Comparison of ENCODE assay signal across 27 mouse cellular contexts in the genomic region with DNA sequence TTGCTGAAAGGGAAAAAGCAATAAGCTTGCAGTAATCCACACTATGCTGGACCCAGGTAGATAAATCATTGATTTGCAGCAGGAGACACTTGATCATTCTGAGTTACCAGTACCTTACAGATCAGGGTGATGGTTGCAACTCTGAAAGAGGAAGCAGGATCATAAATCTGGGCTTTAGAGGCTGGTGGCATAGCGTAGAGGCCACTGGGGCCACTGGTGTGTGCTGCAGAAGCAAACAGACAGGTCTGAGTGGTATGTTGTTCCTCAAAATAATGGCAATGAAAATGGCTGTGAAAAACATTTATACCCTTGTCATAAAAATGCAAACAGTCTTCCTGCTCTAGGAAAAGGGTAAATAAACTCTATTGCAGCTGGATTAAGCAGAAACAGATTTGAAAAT. TPM values are rescaled to one million over a fixed set of nuclear protein-coding genes. Genes with fewer than 3 reads are reported as not detected.
"Had no signal": no experiment of that assay in that cellular context is flagged by ENCODE, and none has a peak within 500 bp of the region (broad histone marks: within the 10 kb centered on the region; RNA-seq: fewer than 3 reads in every experiment).

No protein-coding gene starts in this region.

- ATAC-seq: forebrain, embryonic 13.5 days; forebrain, embryonic 14.5 days; forebrain, embryonic 15.5 days; forebrain, embryonic 16.5 days; forebrain, postnatal 0 days had no signal

- H3K4me3 ChIP-seq: embryonic facial prominence, embryonic 10.5 days; embryonic facial prominence, embryonic 12.5 days; embryonic facial prominence, embryonic 13.5 days; embryonic facial prominence, embryonic 15.5 days; erythroblast, embryonic 14.5 days; forebrain, embryonic 10.5 days; forebrain, embryonic 12.5 days; forebrain, embryonic 13.5 days; forebrain, embryonic 15.5 days; gastrocnemius, adult 2 months; heart, adult 2 months had no signal

- H3K9ac ChIP-seq: embryonic facial prominence, embryonic 12.5 days; embryonic facial prominence, embryonic 13.5 days; embryonic facial prominence, embryonic 15.5 days; forebrain, embryonic 12.5 days; forebrain, embryonic 13.5 days; forebrain, embryonic 15.5 days; forebrain, postnatal 0 days had no signal

- H3K4me1 ChIP-seq: embryonic facial prominence, embryonic 10.5 days; embryonic facial prominence, embryonic 12.5 days; embryonic facial prominence, embryonic 13.5 days; embryonic facial prominence, embryonic 15.5 days had no signal

- H3K36me3 ChIP-seq: embryonic facial prominence, embryonic 10.5 days; embryonic facial prominence, embryonic 12.5 days; embryonic facial prominence, embryonic 13.5 days; embryonic facial prominence, embryonic 15.5 days; forebrain, embryonic 10.5 days; forebrain, embryonic 12.5 days; forebrain, embryonic 15.5 days had no signal

- H3K9me3 ChIP-seq: embryonic facial prominence, embryonic 10.5 days; embryonic facial prominence, embryonic 12.5 days; embryonic facial prominence, embryonic 13.5 days; embryonic facial prominence, embryonic 15.5 days; forebrain, embryonic 10.5 days; forebrain, embryonic 12.5 days; forebrain, embryonic 13.5 days; forebrain, embryonic 15.5 days had no signal

- DNase-seq: cerebellum, adult 18-20 months; cerebellum, adult 8-10 months; cerebellum, adult 9-10 months; cerebellum, adult 9-11 months; cerebellum, postnatal 25 days; cerebellum, postnatal 36 days; embryo, embryonic 11 days; forebrain, postnatal 0 days; gastrocnemius, adult 2 months; gastrocnemius, postnatal 10 days; gastrocnemius, postnatal 14 days; gastrocnemius, postnatal 25 days; heart, adult 11 months; heart, adult 18-20 months; heart, adult 2 months had no signal

- H3K27me3 ChIP-seq: forebrain, embryonic 15.5 days had no signal

- H3K4me2 ChIP-seq: embryonic facial prominence, embryonic 12.5 days; embryonic facial prominence, embryonic 13.5 days; embryonic facial prominence, embryonic 15.5 days; forebrain, embryonic 12.5 days; forebrain, embryonic 13.5 days; forebrain, embryonic 15.5 days had no signal

- H3K27ac ChIP-seq: embryonic facial prominence, embryonic 10.5 days; embryonic facial prominence, embryonic 12.5 days; embryonic facial prominence, embryonic 13.5 days; embryonic facial prominence, embryonic 15.5 days; forebrain, embryonic 10.5 days; forebrain, embryonic 12.5 days; forebrain, embryonic 13.5 days; forebrain, embryonic 15.5 days; gastrocnemius, adult 2 months; heart, adult 2 months had no signal

RNA-seq across cellular contexts. Expression of gene Rai2, which starts 9.4 kb away (rescaled TPM):
- total RNA-seq: granulocyte monocyte progenitor cell, adult 5-6 weeks had no signal
- polyA plus RNA-seq: erythroblast, embryonic 14.5 days had no signal
